In genomic region chr12:9569971-9570370, GRCm38 (mm10) we compare ENCODE assay signal across 8 mouse cellular contexts. TPM values are rescaled to one million over a fixed set of nuclear protein-coding genes. Genes with fewer than 3 reads are reported as not detected.
DNase-seq lines count a peak whose midpoint lies in the region; ATAC-seq and TF ChIP-seq lines count a peak whose summit lies in the region.

Gene Osr1 (plus strand): TSS chr12:9570116.

- TF ChIP-seq CTCF in spleen, adult 2 months (IDR thresholded peaks at IDR 0.05; ENCODE audit: extremely low read depth, insufficient read depth, insufficient read length, insufficient replicate concordance) = no peak

- peak within 1 kb of the TSS; percentile 33; the same call in 1 of the 2 replicates for H3K4me3 ChIP-seq in spleen, adult 2 months (ENCODE audit: extremely low read depth, insufficient read depth, insufficient read length)
- H3K4me3 ChIP-seq in intestine, embryonic 16.5 days (ENCODE audit: low read length) = peak within 1 kb of the TSS; percentile 50
- peak within 1 kb of the TSS; percentile 38 for H3K4me3 ChIP-seq in liver, embryonic 12.5 days
- H3K4me3 ChIP-seq in myocyte = peak within 1 kb of the TSS; percentile 27

- H3K79me2 ChIP-seq in myocyte (ENCODE audit: control insufficient read depth, insufficient read depth) = no peaks in the 10 kb centered on the region

- peak within 1 kb of the TSS; percentile 76 for H3K4me2 ChIP-seq in intestine, embryonic 16.5 days (ENCODE audit: low read depth, low read length)
- peak within 1 kb of the TSS; percentile 58 for H3K4me2 ChIP-seq in liver, embryonic 12.5 days
- H3K4me2 ChIP-seq in myocyte (ENCODE audit: low read depth) = peak within 1 kb of the TSS; percentile 71

- no peak within 1 kb of the TSS for H3K27ac ChIP-seq in spleen, adult 2 months (ENCODE audit: insufficient read depth, low read length)
- no peak within 1 kb of the TSS for H3K27ac ChIP-seq in intestine, embryonic 16.5 days (ENCODE audit: low read length)
- H3K27ac ChIP-seq in liver, embryonic 12.5 days = no peak within 1 kb of the TSS

- TF ChIP-seq POLR2A in spleen, adult 2 months (IDR thresholded peaks at IDR 0.05; ENCODE audit: low read depth, low read length) = no peak
- no peak for TF ChIP-seq POLR2A in myocyte (IDR thresholded peaks at IDR 0.05; ENCODE audit: insufficient read length, low read depth)

- no peaks in the 10 kb centered on the region for H3K4me1 ChIP-seq in spleen, adult 2 months (ENCODE audit: control insufficient read depth, insufficient read depth, insufficient read length)
- H3K4me1 ChIP-seq in intestine, embryonic 16.5 days (ENCODE audit: control insufficient read depth, insufficient read depth, low read length) = no peaks in the 10 kb centered on the region; the same call in 1 of the 2 replicates
- no peaks in the 10 kb centered on the region for H3K4me1 ChIP-seq in liver, embryonic 12.5 days

- no peak for DNase-seq in spleen, adult 2 months (ENCODE audit: low read depth in 1 of 2, low spot score in 2 of 2)
- no peak for DNase-seq in spleen, adult 12 weeks (ENCODE audit: low spot score)
- DNase-seq in cerebellum, postnatal 36 days = peak; percentile 57 to 62
- peak; percentile 51 to 76 for DNase-seq in gastrocnemius, postnatal 4 days (ENCODE audit: low spot score in 2 of 2)
- DNase-seq in urinary bladder, postnatal 25 days (ENCODE audit: low spot score) = peak; percentile 79

- ATAC-seq in intestine, embryonic 16.5 days = no peak; the same call in 1 of the 2 replicates
- no peak for ATAC-seq in liver, embryonic 12.5 days

- peaks cover 2% of the 10 kb centered on the region; the same call in 1 of the 2 replicates for H3K27me3 ChIP-seq in spleen, adult 2 months (ENCODE audit: control insufficient read depth, insufficient read depth, low read length)
- H3K27me3 ChIP-seq in intestine, embryonic 16.5 days (replicated peaks; ENCODE audit: control insufficient read depth, insufficient read depth, low read length) = peaks cover 30% of the 10 kb centered on the region
- peaks cover 54% of the 10 kb centered on the region for H3K27me3 ChIP-seq in liver, embryonic 12.5 days (replicated peaks)
- H3K27me3 ChIP-seq in myocyte (ENCODE audit: control insufficient read depth, insufficient read depth, insufficient read length) = no peaks in the 10 kb centered on the region

- no peaks in the 10 kb centered on the region for H3K36me3 ChIP-seq in spleen, adult 2 months (ENCODE audit: control insufficient read depth, insufficient read depth, low read length)
- H3K36me3 ChIP-seq in intestine, embryonic 16.5 days (ENCODE audit: control insufficient read depth, insufficient read depth, low read length) = no peaks in the 10 kb centered on the region
- H3K36me3 ChIP-seq in liver, embryonic 12.5 days = no peaks in the 10 kb centered on the region
- no peaks in the 10 kb centered on the region for H3K36me3 ChIP-seq in myocyte (ENCODE audit: control insufficient read depth, insufficient read depth)

- H3K9me3 ChIP-seq in intestine, embryonic 16.5 days (ENCODE audit: control insufficient read depth, low read length) = no peaks in the 10 kb centered on the region
- no peaks in the 10 kb centered on the region for H3K9me3 ChIP-seq in liver, embryonic 12.5 days (replicated peaks)

- no peak within 1 kb of the TSS for H3ac ChIP-seq in myocyte (ENCODE audit: control insufficient read depth, insufficient read length)

- peak within 1 kb of the TSS; percentile 63 for H3K9ac ChIP-seq in intestine, embryonic 16.5 days (ENCODE audit: low read depth, low read length)
- no peak within 1 kb of the TSS for H3K9ac ChIP-seq in liver, embryonic 12.5 days

- WGBS in spleen, adult 2 months = under 1% methylated on average over 15 of the region's 15 CpGs
- WGBS in intestine, embryonic 16.5 days = under 1% methylated on average over 15 of the region's 15 CpGs
- WGBS in liver, embryonic 12.5 days (ENCODE audit: insufficient replicate concordance) = 0% methylated on average over 15 of the region's 15 CpGs

TF ChIP-seq in myocyte, 11 proteins besides CTCF, POLR2A, EP300 and RAD21:
- TF ChIP-seq USF1 (IDR thresholded peaks at IDR 0.05; ENCODE audit: low read depth) (no peak), MAX (IDR thresholded peaks at IDR 0.05; ENCODE audit: low read depth) (no peak), CEBPB (IDR thresholded peaks at IDR 0.05; ENCODE audit: insufficient read depth, poor library complexity, severe bottlenecking) (no peak), MYOD1 (IDR thresholded peaks at IDR 0.05; ENCODE audit: control insufficient read depth in 1 of 3, insufficient read length in 2 of 3, low read depth in 2 of 3) (no peak), MYOG (IDR thresholded peaks at IDR 0.05; ENCODE audit: control insufficient read depth in 1 of 3, insufficient read depth in 1 of 3, insufficient read length in 2 of 3, low read depth in 2 of 3) (no peak), SRF (IDR thresholded peaks at IDR 0.05; ENCODE audit: control insufficient read depth, insufficient read length, low read depth) (no peak), REST (IDR thresholded peaks at IDR 0.05; ENCODE audit: insufficient read depth, insufficient read length) (no peak), TCF3 (IDR thresholded peaks at IDR 0.05; ENCODE audit: insufficient read length, low read depth) (no peak), POLR2AphosphoS2 (IDR thresholded peaks at IDR 0.05; ENCODE audit: insufficient read length, low read depth) (no peak), TCF12 (IDR thresholded peaks at IDR 0.05; ENCODE audit: insufficient read depth, poor library complexity, severe bottlenecking) (no peak), E2F4 (IDR thresholded peaks at IDR 0.05; ENCODE audit: insufficient read depth) (no peak)

RNA-seq across cellular contexts. Expression of gene Osr1, which starts in this region (rescaled TPM):
- polyA plus RNA-seq in spleen, adult 2 months (2012; rRNA removed) = 0.77 and 0.82 TPM in 2 replicates
- total RNA-seq in gastrocnemius, postnatal 4 days (2021) = 10 to 100 TPM; 16.9 to 18.7 TPM
- polyA plus RNA-seq in intestine, embryonic 16.5 days (2015; fragmentation: Nextera tagmentation; extraction: Ambion mirVana) = 23.4 and 26.3 TPM in 2 replicates
- polyA plus RNA-seq in liver, embryonic 12.5 days (2016; fragmentation: Nextera tagmentation; extraction: Ambion mirVana) = 1.3 and 2.0 TPM in 2 replicates
- polyA plus RNA-seq in myocyte (2012; fragmentation: generic; extraction: Trizol) = 3.0 TPM

Comparison
In these comparisons a context has a peak if more than half of its experiments do, and no peak if none do; other contexts are left out.
1. DNase-seq: peak in cerebellum, postnatal 36 days (2 of 2), gastrocnemius, postnatal 4 days (2 of 2) and urinary bladder, postnatal 25 days (single experiment); none in spleen, adult 2 months (0 of 2) and spleen, adult 12 weeks (single experiment).
2. Peak in every context shown above with its lines, with median percentiles within 50 percentile points of each other: H3K4me3 ChIP-seq and H3K4me2 ChIP-seq.